17 mouse cellular contexts compared by ENCODE assay signal in the genomic region with DNA sequence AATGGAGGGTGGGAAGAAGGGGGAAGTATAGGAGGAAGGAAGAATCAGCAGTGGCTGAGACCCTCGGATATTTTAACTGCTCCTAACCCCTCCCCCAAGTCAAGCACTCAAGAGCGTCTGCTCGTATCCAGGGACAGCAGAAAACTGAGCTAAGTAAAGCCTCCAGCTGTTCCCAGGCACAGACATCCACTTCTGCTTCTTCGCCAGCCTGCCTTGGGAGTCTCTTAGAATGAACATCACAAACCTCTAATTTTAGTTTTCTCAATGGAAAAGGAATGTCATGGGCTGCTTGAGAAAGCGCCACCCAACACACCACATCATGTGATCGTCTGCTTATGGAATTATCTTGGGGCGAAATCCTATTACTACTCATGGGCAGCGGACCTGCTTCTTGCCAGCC.
"Had no signal": no experiment of that assay in that cellular context is flagged by ENCODE, and none has a peak within 500 bp of the region (broad histone marks: within the 10 kb centered on the region; RNA-seq: fewer than 3 reads in every experiment).

No protein-coding gene starts in this region.

- DNase-seq: kidney, adult 2 months; kidney, postnatal 25 days; layer of hippocampus, adult 9-11 months; liver, embryonic 13.5 days; lung, adult 2 months; lung, postnatal 36 days; midbrain, embryonic 14.5 days; right cerebral cortex, postnatal 25 days; spleen, adult 18-20 months; thymus, postnatal 25 days had no signal

- H3K9ac ChIP-seq: liver, embryonic 13.5 days; stomach, embryonic 15.5 days had no signal

- H3K27me3 ChIP-seq: liver, embryonic 13.5 days; megakaryocyte, embryonic 14.5 days; stomach, embryonic 15.5 days had no signal

- H3K36me3 ChIP-seq: liver, embryonic 13.5 days; midbrain, embryonic 10.5 days; stomach, embryonic 15.5 days had no signal

- H3K4me3 ChIP-seq: layer of hippocampus, adult 2 months; liver, embryonic 13.5 days; megakaryocyte, embryonic 14.5 days; midbrain, embryonic 10.5 days; stomach, embryonic 15.5 days had no signal

- H3K4me1 ChIP-seq: liver, embryonic 13.5 days; megakaryocyte, embryonic 14.5 days; midbrain, embryonic 10.5 days had no signal

- H3K9me3 ChIP-seq: liver, embryonic 13.5 days; megakaryocyte, embryonic 14.5 days; midbrain, embryonic 10.5 days; stomach, embryonic 15.5 days had no signal

- H3K4me2 ChIP-seq: liver, embryonic 13.5 days; stomach, embryonic 15.5 days had no signal

- H3K27ac ChIP-seq: kidney, postnatal 0 days; layer of hippocampus, adult 2 months; liver, embryonic 13.5 days; midbrain, embryonic 10.5 days; stomach, embryonic 15.5 days had no signal

- ATAC-seq: intestine, postnatal 0 days; lung, postnatal 0 days had no signal
